Mouse (Mus musculus) frontal cortex, postnatal 36 days (tissue): Measurements from ENCODE around the gene Sox13.
"Not testable (repeated sequence)": the region's sequence is repeated elsewhere in the genome, so short reads cannot be mapped to it uniquely, and the experiment has no call there.

Source experiments
- DNase-seq, 2 experiments: peaks; one replicate each; pipeline ENCODE4 v3.0.0; 2022; ENCODE audit warnings: low spot score in 2 of 2

Sox13 gene

DNA sequence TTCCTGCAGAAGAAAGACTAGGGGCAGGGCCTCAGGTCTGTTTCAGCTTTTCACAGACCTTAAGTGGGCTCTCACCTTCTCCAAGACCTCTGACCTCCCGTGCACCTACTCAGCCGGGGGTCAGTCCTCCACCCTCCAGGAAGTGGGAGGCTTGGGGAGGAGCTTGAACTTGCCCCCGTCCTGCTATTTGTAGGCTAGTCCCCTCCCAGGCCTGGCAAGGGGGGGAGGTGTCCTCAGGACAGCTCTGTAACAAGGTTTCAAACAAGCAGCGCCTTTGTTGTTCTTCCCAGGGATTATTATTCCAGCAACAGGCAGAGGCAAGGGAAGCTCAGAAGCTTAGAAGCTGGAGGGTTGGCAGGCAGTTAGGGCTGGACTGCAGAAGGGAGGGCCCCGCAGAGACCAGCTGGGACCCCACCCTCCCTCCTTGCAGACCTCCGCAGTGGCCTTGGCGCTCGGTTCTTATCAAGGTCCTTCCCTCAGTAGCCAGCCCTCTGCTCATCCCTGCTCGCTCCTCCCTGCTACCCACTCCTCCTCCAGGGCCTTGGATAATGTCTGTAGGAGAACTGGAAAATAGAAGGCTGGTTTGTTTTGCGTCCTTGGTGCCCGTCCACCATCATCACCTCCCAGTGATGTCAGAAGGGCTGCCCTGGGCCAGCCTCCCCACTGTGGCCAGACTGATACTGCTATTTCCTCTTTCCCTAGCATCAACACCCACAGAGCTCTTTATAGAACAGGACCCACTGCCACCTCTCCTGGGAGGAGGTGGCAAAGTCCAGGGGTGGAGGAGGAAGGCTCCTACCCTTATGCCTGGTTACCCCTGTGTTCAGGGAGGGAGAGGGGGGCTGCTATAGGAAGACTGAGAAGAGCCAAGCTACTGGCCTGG is 56.3 kb downstream of the Sox13 start:
- no peak for DNase-seq

DNA sequence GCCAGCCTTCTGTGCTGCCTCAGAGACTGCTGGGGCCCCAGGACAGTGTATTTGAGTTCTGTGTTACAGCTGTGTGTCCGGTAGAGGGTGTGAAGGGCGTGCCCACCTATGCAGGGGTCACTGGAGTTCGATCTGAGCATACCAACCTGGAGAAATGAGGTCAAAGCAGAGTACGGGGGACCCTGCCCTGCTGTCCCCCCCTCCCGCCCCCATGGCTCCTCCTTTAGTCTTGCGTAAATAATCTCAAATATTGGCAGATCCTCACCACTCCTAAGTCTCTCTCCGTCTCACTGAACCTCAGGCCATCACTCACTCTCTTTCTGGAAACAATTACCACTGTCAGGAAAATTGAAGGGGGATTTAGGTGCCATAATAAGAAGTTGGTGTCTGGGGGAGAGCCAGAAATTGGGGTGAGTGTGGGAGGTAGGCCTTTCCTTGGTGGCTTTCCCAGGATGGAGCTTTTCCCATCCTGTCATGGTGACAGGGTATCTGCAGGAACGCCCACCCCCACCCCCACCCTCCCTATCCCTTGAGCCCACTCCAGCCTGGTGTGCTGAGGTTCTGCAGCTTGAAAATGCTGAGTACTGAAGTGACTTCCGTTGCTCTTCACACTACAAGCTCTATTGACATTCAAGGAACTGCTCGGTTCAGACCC is 57.1 kb downstream of the Sox13 start:
- DNase-seq: peak in 1 of 2 experiments; percentile 31

DNA sequence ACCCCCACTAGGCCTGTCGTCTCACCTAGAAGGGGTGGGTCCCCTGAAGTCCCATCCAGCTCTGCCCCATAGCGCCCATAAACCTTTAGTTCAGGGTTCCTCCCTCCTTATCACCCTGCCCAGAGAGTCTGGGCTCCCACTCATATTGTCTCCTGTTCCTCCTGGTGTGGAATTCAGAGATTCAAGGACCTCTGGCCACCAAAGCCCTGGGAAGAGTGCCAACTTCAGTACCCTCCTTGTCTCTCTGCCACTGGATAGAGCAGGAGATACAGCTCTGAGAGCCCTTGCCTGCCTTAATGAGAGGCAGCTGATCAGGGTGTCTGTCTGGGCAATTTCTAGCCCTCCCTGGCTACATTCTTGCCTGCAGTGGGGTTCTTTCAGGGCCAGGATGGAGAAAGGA is 59.3 kb downstream of the Sox13 start:
- DNase-seq: no peak

DNA sequence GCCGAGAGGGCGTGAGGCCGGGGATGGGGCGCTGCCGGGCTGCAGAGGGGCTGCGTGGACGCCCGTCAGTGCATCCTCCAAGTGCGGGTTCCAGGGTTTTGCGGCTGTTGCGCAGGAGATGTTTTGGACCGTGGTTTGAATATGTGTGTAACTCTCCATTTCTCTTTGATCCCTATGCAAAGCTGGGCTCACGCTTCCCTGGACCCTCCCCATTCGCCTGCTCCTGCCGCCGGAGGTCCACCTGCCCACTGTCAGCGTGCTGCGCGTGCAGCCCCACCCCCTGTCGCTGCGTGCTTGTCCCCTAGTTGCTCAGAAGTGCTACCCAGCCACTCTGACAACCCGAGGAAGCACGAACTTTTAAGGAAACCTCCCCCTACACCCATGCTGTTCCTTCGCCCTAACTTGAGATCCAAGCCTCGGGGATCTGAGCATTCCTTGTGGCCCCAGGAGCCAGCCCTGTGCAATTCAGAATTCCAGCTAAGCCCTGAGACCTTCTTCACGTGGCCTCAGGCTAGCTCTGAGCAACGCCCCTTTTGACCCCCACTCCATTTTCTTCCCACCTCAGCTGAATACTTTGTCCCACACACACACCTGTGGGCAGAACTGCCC is 60.1 kb downstream of the Sox13 start:
- no peak for DNase-seq

DNA sequence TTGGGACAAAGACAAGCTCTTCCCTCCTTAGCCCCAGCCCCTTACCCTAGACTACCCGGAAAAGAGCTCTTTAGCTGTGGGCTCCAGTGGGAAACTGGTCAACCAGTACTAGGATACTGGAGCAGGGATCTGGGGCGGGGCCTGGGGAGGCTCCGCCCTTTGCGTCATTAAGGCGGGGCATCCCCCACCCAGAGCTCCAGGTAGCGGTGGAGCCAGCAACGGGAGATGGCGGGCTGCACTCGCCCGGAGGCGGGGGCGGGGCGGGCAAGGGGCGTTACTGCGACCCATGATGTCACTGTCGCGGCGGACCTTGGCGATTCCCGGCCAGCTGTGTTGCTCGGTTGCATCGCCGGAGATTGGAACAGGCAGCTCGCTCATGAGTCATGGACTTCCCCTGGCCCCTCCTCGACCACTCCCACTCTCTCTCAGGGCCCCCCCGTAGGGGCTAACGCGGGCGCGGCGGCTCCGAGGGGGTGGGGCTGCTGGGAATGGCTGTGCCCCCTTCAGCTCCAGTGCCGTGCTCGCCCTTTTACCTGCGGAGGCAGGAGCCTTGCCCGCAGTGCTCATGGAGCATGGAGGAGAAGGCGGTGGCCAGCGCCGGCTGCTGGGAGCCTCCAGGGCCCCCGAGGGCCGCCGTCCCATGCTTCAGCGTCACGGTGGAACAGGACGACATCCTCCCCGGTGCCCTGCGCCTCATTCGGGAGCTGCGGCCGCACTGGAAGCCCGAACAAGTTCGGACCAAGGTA is 60.7 kb downstream of the Sox13 start, which contains the start of gene Etnk2:
TSS of gene Etnk2 (plus strand) at position 297 of the 746 bp plus-strand sequence.
- peak; percentile 68 to 72 for DNase-seq

DNA sequence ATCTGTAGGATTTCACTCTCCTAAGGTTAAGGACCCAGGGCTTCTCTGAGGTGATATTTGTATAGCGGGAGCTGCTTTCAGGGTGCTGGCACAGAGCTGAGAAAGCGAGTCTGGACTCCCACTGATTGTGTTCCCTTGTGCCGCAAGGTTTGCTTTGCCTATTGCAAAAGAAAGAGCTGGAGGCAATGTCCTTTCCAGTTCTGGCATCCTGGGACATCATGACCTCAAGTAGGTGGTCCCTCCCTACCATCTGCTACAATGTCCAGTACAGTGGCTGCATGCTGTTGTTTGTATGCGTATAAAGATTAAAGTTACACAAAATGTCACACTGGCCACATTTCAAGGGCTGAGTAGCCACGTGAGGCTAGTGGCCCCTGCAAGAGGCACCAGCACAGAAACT is 62.1 kb downstream of the Sox13 start:
- no peak for DNase-seq

DNA sequence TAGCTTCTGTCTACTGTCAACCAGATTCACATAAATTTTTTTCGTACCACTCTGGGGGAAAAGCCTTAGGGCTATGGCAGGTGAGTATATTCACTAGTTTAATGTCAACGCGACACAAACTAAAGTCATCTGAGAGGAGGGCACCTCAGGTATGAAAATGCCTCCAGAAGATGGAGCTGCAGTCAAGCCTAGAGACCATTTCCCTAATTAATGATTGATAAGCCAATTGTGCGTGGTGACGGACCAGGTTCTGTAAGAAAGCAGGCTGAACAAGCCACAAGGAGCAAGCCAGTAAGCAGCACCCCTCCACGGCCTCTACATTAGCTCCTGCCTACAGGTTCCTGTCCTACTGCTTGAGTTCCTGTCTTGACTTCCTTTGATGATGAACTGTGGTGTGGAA is 63.2 kb downstream of the Sox13 start:
- DNase-seq: no peak

DNA sequence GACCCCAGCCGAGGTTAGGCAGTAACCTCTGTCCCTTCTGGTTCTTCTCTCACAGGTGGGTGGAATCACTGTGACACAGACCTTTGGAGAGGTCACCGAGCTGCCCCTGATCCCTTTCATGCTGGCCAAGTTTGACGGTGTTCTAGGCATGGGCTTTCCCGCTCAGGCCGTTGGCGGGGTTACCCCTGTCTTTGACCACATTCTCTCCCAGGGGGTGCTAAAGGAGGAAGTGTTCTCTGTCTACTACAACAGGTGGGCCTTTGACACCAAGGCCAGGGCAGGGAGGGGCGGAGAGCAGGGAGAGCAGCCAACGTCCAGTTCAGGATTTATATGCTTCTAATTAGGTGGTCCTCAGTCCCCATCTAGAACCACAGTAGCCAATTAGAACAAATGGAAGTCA is 67.8 kb downstream of the Sox13 start:
- DNase-seq: no peak

DNA sequence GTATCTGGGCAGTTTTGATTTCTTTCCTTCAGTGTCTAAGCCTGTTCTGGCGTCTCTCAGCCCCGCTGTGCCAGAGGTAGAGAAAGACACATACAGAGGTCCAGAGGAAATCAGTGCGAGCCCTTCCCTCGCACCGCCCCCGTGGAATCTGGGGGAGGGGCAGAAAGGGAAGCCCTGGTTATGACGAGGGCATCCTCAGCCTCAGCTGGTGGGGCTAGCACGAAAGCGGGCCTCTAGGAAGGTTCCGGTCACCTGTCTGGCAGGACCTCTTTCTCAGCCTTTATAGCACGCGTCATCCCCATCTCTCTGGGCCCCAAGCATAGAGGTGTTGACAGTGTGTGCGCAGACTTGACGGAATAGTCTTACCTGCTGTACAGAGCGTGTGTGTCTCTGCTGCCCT is 68.3 kb downstream of the Sox13 start:
- DNase-seq: no peak

DNA sequence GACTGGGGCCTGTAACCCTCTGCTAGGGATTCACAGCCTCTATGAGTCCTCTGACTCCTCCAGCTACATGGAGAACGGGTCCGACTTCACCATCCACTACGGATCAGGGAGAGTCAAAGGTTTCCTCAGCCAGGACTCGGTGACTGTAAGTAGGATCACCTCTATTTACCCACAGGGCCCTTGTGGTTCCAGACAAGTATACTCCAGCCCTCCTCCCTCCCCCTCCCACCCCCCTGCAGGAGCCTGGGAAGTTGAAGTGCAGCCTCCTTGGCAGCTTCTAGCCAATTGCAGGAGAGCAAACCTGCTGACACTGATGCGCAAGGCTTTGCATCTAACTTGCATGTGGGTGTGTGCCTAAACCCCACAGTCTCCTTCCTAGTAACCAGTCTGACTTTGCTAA is 68.7 kb downstream of the Sox13 start:
- no peak for DNase-seq

DNA sequence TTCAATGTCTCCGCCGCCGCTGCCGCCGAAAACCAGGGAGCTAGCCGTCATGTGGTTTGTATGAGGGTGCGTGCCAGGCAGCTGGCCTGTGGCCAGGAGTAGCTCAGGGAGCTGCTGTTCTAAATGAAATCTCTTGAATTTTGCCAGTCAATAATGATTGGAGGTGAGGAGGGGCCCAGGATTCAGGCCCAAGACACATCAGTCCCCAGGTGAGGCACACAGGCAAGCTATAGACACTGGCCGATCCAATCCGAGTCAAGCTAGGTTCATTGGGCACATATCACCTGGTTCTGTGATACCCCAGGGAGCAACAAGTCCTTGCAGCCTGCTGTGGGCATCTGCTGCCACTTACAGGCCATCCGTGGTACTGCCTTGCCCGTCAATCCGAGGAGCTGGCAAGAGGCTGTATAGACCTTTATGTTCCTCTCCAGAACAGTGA is 70.8 kb downstream of the Sox13 start:
- DNase-seq: peak; percentile 88

DNA sequence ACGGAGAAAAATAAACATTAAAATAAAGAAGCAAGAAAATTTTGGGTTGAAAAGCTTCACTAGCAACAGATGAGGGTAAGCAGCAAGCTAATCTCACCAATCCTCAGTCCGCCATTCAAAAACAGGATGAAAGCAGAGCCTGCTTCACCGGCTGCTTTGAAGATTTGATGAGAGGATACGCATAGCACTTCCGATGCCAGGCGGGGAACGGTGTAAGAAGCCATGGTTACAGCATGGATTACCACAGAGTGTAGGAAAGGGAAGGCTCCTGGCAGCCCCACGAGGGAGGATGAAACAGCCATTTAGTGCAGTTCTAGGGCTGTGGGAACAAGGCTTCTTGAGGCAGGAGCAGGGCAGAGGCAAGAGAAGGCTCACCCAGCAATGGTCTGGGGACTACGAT is 72.4 kb downstream of the Sox13 start:
- DNase-seq: no peak

DNA sequence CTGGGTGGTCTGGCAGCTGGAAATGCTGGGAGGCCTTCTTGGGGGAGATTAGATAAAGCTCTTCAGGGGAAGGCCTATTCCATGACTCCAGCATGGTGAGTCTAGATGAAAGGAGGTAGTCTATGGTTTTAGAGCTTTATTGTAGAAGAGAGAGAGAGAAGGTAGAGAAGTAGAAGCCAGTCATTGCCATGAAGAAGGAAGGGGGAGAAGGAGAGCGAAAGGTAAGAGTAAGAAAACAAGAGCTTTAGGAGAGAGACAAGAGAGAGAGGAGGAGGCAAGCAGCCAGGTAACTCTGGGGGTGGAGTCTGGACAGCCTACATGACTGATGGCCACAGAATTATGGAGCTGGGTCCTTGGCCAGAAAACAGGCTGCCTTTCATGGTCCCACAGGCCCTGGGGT is 74.0 kb downstream of the Sox13 start, which contains the start of gene Ren1:
TSS of gene Ren1 (plus strand) at position 301 of the 400 bp plus-strand sequence.
- DNase-seq: no peak

DNA sequence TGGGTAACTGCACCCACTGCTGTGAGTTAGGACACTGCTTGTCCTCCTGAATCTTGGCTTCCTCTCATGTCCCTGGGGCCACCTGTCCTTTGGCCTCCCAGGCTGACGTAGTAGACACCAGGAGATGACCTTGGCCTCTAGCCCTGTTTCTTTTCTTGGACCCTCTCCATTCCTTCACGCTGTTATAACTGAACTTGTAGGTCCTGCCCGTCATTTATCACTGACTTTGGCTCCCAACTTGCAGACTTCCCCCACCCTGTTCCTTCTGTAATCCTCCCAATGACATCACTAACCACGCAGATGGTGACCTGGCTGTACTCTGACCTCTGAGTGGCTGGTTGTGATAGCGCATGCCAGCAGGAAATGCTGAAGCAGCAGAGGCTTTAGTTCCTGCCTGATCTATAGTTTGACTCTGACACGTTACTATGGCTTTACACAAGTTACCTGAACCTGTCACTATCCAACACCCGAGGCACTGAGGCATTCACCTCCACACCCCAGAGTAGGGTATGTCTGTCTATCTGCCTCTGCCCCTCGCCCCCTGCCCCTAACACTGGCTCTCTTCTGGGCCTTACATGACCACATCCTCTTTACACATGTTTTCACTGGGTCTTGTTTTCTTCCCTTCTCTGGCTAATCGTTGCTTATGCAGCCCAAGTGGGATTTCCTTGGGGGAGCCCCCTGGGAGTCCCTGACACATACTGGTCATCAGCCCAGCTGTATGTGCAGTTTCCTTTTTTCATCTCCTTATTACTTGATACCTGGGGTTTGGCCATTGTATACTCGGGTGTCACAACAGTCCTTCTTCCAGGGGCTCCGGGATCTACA is 76.3 kb downstream of the Sox13 start:
- no peak for DNase-seq

DNA sequence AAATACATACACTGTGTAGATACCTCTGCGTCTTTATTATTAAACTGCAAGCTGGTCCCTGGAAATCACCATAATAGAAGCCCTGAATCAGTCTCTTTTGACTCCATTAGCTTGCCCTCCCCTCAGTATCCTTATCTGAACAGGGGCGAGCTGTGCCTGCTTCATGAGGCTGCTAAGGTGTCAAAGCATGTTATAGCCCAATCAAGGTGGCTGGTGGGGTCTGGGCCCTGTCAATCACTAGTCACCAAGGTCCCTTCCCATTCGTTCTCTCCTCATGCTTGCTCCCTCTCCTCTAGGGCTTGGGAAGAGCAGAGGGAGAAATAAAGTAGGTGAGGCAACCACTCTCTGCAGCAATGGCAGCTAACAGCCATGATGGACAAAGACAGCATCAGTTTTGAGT is 77.0 kb downstream of the Sox13 start:
- DNase-seq: no peak

DNA sequence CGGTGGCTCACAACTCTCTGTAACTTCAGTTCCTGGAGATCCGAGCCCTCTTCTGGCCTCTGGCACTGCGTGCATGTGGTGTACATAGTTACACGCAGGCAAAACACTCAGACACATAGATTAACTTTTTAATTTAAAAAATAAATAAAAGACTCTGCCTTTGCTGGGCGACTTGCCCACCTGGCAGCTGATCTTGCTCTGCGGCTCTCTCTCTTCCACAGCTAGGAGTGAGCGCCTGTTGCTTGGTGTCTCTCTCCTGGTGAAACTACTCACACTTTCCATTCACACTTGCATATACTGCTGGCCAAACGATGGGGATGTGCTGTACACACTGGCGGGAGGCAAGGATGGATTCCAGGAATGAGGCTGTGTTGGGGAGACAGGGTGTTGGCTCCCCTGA is 77.6 kb downstream of the Sox13 start:
- DNase-seq: no peak

DNA sequence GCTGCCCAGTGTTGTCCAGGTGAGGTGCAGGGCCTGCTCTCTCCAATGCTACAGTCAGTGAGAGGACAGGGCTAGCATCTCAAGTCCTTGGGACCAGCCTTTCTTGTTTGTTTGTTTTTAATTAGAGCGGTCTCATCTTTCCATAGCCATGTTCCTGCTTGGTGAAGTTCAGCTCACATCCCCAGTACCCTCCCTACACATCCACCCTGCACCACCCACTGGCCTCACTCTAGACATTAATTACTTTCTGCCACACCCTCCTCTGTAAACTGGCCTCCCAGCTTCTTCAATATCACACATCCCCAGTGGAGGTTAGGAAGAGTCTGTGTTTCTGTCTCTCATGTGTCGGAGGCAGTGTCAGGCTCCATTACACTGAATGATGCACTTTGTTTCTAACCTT is 79.8 kb downstream of the Sox13 start:
- no peak for DNase-seq

DNA sequence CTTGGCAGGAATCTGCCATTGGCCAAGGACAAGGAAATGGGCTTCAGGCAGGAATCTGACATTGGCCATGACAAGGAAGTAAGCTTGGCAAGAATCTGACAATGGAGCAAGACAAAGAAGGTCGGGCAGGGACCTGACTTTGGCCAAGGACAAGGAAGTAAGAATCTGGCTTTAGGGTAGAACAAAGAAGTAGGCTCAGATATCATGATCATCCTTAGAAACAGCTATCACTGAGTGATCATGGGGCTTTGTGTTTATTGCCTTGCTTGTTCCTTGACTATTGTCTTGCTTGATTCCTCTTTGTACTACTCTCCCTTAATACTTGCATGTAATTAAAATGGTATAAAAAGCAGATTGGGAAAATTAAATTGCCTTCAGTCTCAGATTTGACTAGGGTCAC is 83.8 kb downstream of the Sox13 start:
- not testable (repeated sequence) for DNase-seq

DNA sequence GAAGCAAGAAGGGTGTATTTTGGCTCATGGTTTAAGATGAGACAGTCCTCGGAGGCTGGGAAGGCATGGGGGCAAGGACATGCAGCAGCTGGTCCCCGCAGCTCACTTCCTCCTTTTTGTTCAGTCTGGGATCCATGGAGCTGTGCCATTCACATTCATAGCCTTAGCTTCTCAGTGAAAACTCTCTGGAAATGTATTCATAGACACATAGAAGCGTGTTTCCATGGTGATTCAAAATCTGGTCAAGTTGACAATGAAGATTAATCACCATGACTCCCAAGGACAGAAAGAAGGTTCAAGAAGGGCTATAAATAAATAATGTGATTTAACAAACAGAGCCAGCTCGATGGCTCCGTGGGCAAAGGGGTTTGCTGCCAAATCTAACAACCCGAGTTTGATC is 90.2 kb downstream of the Sox13 start:
- no peak for DNase-seq

DNA sequence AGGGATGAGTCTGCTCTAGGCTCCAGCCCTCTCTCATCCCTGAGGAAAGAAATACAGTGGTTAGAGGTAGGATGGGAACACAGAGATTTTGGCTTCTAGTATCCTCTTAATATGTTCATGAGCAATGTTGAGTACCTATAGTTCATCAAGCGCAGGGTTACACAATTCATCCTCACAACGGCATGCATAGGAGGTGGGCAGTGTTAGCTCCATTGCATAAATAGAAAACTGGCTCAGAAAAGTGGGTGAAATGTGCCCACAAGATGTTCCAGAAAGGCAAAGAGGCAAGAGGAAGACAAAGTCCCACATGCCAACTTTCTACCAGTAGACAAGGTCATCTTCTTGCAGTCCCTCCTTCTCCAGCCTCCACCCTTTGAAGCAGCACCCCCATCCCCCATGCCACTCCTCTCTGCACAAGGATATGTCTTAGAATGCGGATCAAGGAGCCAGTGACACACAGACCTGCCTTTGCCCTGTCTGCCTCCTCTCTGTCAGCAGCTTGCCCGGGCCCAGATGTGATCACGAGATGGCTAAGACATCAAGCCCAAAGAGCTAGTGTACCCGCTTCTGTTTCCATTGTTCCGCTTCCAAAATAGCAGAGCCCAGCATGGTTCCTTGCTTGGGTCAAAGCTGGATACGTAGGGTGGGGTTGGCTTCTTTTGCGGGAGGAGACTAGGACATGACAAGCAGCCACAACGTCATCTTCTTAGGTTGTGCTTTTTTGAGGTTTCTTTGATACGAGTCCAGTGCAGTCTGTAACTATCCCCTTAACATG is 91.3 kb downstream of the Sox13 start:
- peak; percentile 25 to 36 for DNase-seq
